Mouse (Mus musculus) MEL (cell line): ENCODE data around the gene Ak6. TPM values are rescaled to one million over a fixed set of nuclear protein-coding genes. Genes with fewer than 3 reads are reported as not detected.

Experiments
- DNase-seq: peaks from one replicate; pipeline ENCODE4 v3.0.0; 2011; ENCODE audit warnings: low read depth, low spot score
- H3K27ac ChIP-seq: 2 replicates; pipeline ENCODE4 v1.5.1; 2012; ENCODE audit warnings: low read depth, mild to moderate bottlenecking, control low read depth, low read length, moderate library complexity; ENCODE audit not compliant: control insufficient read depth
- H3K27me3 ChIP-seq, 2 experiments: fragments of 150-350 bp in 1 of 2; sonication (generic) in 1 of 2; 2 replicates each; pipeline ENCODE4 v1.6.1; 2012; ENCODE audit warnings: low read length in 2 of 2, mild to moderate bottlenecking in 2 of 2, improper control_type of control experiment in 1 of 2, moderate library complexity in 1 of 2; ENCODE audit not compliant: insufficient read depth in 2 of 2, control insufficient read depth in 1 of 2
- H3K36me3 ChIP-seq, 2 experiments: 2 replicates each; pipeline ENCODE4 v1.6.1; 2012 to 2014; ENCODE audit warnings: low read length in 2 of 2, improper control_type of control experiment in 1 of 2, inconsistent platforms in 1 of 2, mild to moderate bottlenecking in 1 of 2; ENCODE audit not compliant: insufficient read depth in 2 of 2, control insufficient read depth in 1 of 2
- H3K4me1 ChIP-seq, 2 experiments: fragments of 150-350 bp in 1 of 2; sonication (generic) in 1 of 2; 2 replicates each; pipeline ENCODE4 v1.6.1; 2012; ENCODE audit warnings: low read length in 2 of 2, improper control_type of control experiment in 1 of 2, mild to moderate bottlenecking in 1 of 2; ENCODE audit not compliant: insufficient read depth in 2 of 2, control insufficient read depth in 1 of 2
- H3K4me3 ChIP-seq, 2 experiments: fragments of 150-350 bp in 1 of 2; sonication (generic) in 1 of 2; 2 replicates each; pipeline ENCODE4 v1.5.1; 2012; ENCODE audit warnings: low read depth in 2 of 2, low read length in 2 of 2, mild to moderate bottlenecking in 2 of 2, moderate library complexity in 2 of 2, control low read depth in 1 of 2, improper control_type of control experiment in 1 of 2; ENCODE audit not compliant: control insufficient read depth in 1 of 2, insufficient read depth in 1 of 2
- H3K79me2 ChIP-seq: 2 replicates; pipeline ENCODE4 v1.6.1; 2012; ENCODE audit warnings: mild to moderate bottlenecking, low read length, moderate library complexity; ENCODE audit not compliant: control insufficient read depth, poor library complexity, insufficient read depth
- H3K9ac ChIP-seq: 2 replicates; pipeline ENCODE4 v1.6.1; 2012; ENCODE audit warnings: low read depth, mild to moderate bottlenecking, control low read depth, low read length, moderate library complexity; ENCODE audit not compliant: control insufficient read depth, poor library complexity, severe bottlenecking
- H3K9me3 ChIP-seq: fragments of 150-350 bp; sonication (generic); replicated peaks from 2 replicates; pipeline ENCODE4 v1.6.1; 2012; ENCODE audit warnings: mild to moderate bottlenecking, low read length, improper control_type of control experiment, moderate library complexity; ENCODE audit not compliant: insufficient read depth
- BHLHE40 ChIP-seq: IDR thresholded peaks from 2 replicates; pipeline ENCODE4 v1.6.1; 2012; ENCODE audit warnings: low read depth, mild to moderate bottlenecking, inconsistent platforms, low read length, improper control_type of control experiment, borderline replicate concordance
- CHD1 ChIP-seq: IDR thresholded peaks from 2 replicates; pipeline ENCODE4 v1.6.1; 2012; ENCODE audit warnings: low read depth, mild to moderate bottlenecking, inconsistent platforms, low read length, improper control_type of control experiment
- CHD2 ChIP-seq: IDR thresholded peaks from 2 replicates; pipeline ENCODE4 v1.6.1; 2011; ENCODE audit warnings: low read length, improper control_type of control experiment
- CTCF ChIP-seq, 3 experiments: IDR thresholded peaks in 2 of 3; conservative IDR thresholded peaks in 1 of 3; 2 replicates each; pipeline ENCODE4 v1.5.1; 2011 to 2012; ENCODE audit warnings: low read length in 3 of 3, low read depth in 2 of 3, mild to moderate bottlenecking in 2 of 3, improper control_type of control experiment in 1 of 3, inconsistent platforms in 1 of 3, mixed read lengths in 1 of 3, moderate library complexity in 1 of 3; ENCODE audit not compliant: control insufficient read depth in 1 of 3, insufficient read depth in 1 of 3, poor library complexity in 1 of 3, severe bottlenecking in 1 of 3
- E2F4 ChIP-seq: IDR thresholded peaks from 2 replicates; pipeline ENCODE4 v1.6.1; 2011; ENCODE audit warnings: low read depth, low read length, improper control_type of control experiment, borderline replicate concordance
- ELF1 ChIP-seq: IDR thresholded peaks from 2 replicates; pipeline ENCODE4 v1.6.1; 2014; ENCODE audit warnings: low read depth, mild to moderate bottlenecking, inconsistent platforms, low read length, improper control_type of control experiment, moderate library complexity
- ETS1 ChIP-seq: IDR thresholded peaks from 2 replicates; pipeline ENCODE4 v1.6.1; 2012; ENCODE audit warnings: low read depth, mild to moderate bottlenecking, inconsistent platforms, low read length, improper control_type of control experiment, moderate library complexity
- GABPA ChIP-seq: IDR thresholded peaks from 2 replicates; pipeline ENCODE4 v1.6.1; 2012; ENCODE audit warnings: low read depth, mild to moderate bottlenecking, inconsistent platforms, low read length, improper control_type of control experiment, moderate library complexity
- GATA1 ChIP-seq: IDR thresholded peaks from 2 replicates; pipeline ENCODE4 v1.6.1; 2011; ENCODE audit warnings: low read depth, low read length, improper control_type of control experiment
- HCFC1 ChIP-seq: IDR thresholded peaks from 2 replicates; pipeline ENCODE4 v1.6.1; 2012; ENCODE audit warnings: low read depth, mild to moderate bottlenecking, inconsistent platforms, low read length, improper control_type of control experiment, moderate library complexity
- KAT2A ChIP-seq: conservative IDR thresholded peaks from 2 replicates; pipeline ENCODE4 v1.6.1; 2012; ENCODE audit warnings: low read depth, low read length, improper control_type of control experiment, inconsistent platforms
- MAFK ChIP-seq: IDR thresholded peaks from 2 replicates; pipeline ENCODE4 v1.6.1; 2011; ENCODE audit warnings: low read depth, mild to moderate bottlenecking, low read length, improper control_type of control experiment, borderline replicate concordance
- MAX ChIP-seq: IDR thresholded peaks from 2 replicates; pipeline ENCODE4 v1.6.1; 2011; ENCODE audit warnings: low read length, improper control_type of control experiment
- MAZ ChIP-seq: IDR thresholded peaks from 2 replicates; pipeline ENCODE4 v1.6.1; 2012; ENCODE audit warnings: low read depth, mild to moderate bottlenecking, inconsistent platforms, low read length, improper control_type of control experiment
- MEF2A ChIP-seq: IDR thresholded peaks from 2 replicates; pipeline ENCODE4 v1.6.1; 2014; ENCODE audit warnings: low read depth, mild to moderate bottlenecking, inconsistent platforms, low read length, improper control_type of control experiment; ENCODE audit not compliant: poor library complexity, insufficient replicate concordance, severe bottlenecking; ENCODE audit errors: extremely low read depth
- MYB ChIP-seq: IDR thresholded peaks from 2 replicates; pipeline ENCODE4 v1.6.1; 2011; ENCODE audit warnings: mild to moderate bottlenecking, low read depth, low read length, improper control_type of control experiment
- MYC ChIP-seq: IDR thresholded peaks from 2 replicates; pipeline ENCODE4 v1.6.1; 2011; ENCODE audit warnings: low read depth, mild to moderate bottlenecking, low read length, improper control_type of control experiment, moderate library complexity
- NELFE ChIP-seq: IDR thresholded peaks from 2 replicates; pipeline ENCODE4 v1.6.1; 2011; ENCODE audit warnings: low read depth, low read length, improper control_type of control experiment
- NRF1 ChIP-seq: IDR thresholded peaks from 2 replicates; pipeline ENCODE4 v1.6.1; 2014; ENCODE audit warnings: low read depth, mild to moderate bottlenecking, inconsistent platforms, low read length, improper control_type of control experiment, moderate library complexity; ENCODE audit not compliant: poor library complexity, insufficient read depth, severe bottlenecking
- POLR2A ChIP-seq, 2 experiments: IDR thresholded peaks; 2 replicates each; pipeline ENCODE4 v1.6.1; 2011 to 2012; ENCODE audit warnings: low read length in 2 of 2, mild to moderate bottlenecking in 2 of 2, control low read depth in 1 of 2, improper control_type of control experiment in 1 of 2, low read depth in 1 of 2, moderate library complexity in 1 of 2; ENCODE audit not compliant: control insufficient read depth in 1 of 2, insufficient read depth in 1 of 2, poor library complexity in 1 of 2
- POLR2AphosphoS2 ChIP-seq: IDR thresholded peaks from 2 replicates; pipeline ENCODE4 v1.6.1; 2011; ENCODE audit warnings: low read length, improper control_type of control experiment
- POLR2AphosphoS5 ChIP-seq: IDR thresholded peaks from 2 replicates; pipeline ENCODE4 v1.6.1; 2012; ENCODE audit warnings: low read depth, borderline replicate concordance, mild to moderate bottlenecking, inconsistent platforms, low read length, moderate library complexity, mixed read lengths
- RAD21 ChIP-seq: IDR thresholded peaks from 2 replicates; pipeline ENCODE4 v1.6.1; 2011; ENCODE audit warnings: mild to moderate bottlenecking, low read depth, low read length, improper control_type of control experiment
- RCOR1 ChIP-seq: IDR thresholded peaks from 2 replicates; pipeline ENCODE4 v1.6.1; 2012; ENCODE audit warnings: low read depth, mild to moderate bottlenecking, inconsistent platforms, low read length, improper control_type of control experiment
- SMC3 ChIP-seq: IDR thresholded peaks from 2 replicates; pipeline ENCODE4 v1.6.1; 2011; ENCODE audit warnings: low read depth, low read length, improper control_type of control experiment
- TAL1 ChIP-seq: IDR thresholded peaks from 2 replicates; pipeline ENCODE4 v1.6.1; 2012; ENCODE audit warnings: mild to moderate bottlenecking, inconsistent platforms, low read length, moderate library complexity, mixed read lengths
- TBP ChIP-seq: IDR thresholded peaks from 2 replicates; pipeline ENCODE4 v1.8.0; 2011; ENCODE audit warnings: low read depth, low read length, improper control_type of control experiment
- TCF12 ChIP-seq: IDR thresholded peaks from 2 replicates; pipeline ENCODE4 v1.6.1; 2014; ENCODE audit warnings: low read depth, mild to moderate bottlenecking, inconsistent platforms, low read length, improper control_type of control experiment, moderate library complexity
- UBTF ChIP-seq: IDR thresholded peaks from 2 replicates; pipeline ENCODE4 v1.6.1; 2012; ENCODE audit warnings: low read depth, mild to moderate bottlenecking, inconsistent platforms, low read length, improper control_type of control experiment, moderate library complexity, borderline replicate concordance; ENCODE audit not compliant: insufficient read depth
- USF1 ChIP-seq: IDR thresholded peaks from 2 replicates; pipeline ENCODE4 v1.6.1; 2014; ENCODE audit warnings: low read depth, mild to moderate bottlenecking, inconsistent platforms, low read length, improper control_type of control experiment, moderate library complexity
- ZC3H11A ChIP-seq: IDR thresholded peaks from 2 replicates; pipeline ENCODE4 v1.6.1; 2012; ENCODE audit warnings: low read depth, mild to moderate bottlenecking, inconsistent platforms, low read length, improper control_type of control experiment
- ZKSCAN1 ChIP-seq: IDR thresholded peaks from 2 replicates; pipeline ENCODE4 v1.6.1; 2012; ENCODE audit warnings: low read depth, mild to moderate bottlenecking, inconsistent platforms, low read length, improper control_type of control experiment, moderate library complexity
- ZMIZ1 ChIP-seq: IDR thresholded peaks from 2 replicates; pipeline ENCODE4 v1.6.1; 2012; ENCODE audit warnings: low read depth, mild to moderate bottlenecking, inconsistent platforms, low read length, improper control_type of control experiment, moderate library complexity
- ZNF384 ChIP-seq: IDR thresholded peaks from 2 replicates; pipeline ENCODE4 v1.6.1; 2012; ENCODE audit warnings: low read depth, mild to moderate bottlenecking, inconsistent platforms, low read length, improper control_type of control experiment
- polyA plus RNA-seq, 2 experiments: library from polyadenylated mRNA; stranded (reverse) in 1 of 2; unstranded in 1 of 2; fragments of >175 nt in 1 of 2; fragments of >200 nt in 1 of 2; gene quantifications; 2 replicates each; pipeline versions ENCODE4 v1.2.1 to v1.2.4; 2012; ENCODE audit warnings: low replicate concordance in 2 of 2, low read depth in 1 of 2; ENCODE audit not compliant: insufficient read length in 2 of 2, insufficient read depth in 1 of 2, missing spikeins in 1 of 2
- total RNA-seq: library from RNA; depleted of rRNA; stranded (reverse); fragments of 300-350 nt; gene quantifications from 2 replicates; pipeline ENCODE4 v1.2.3, GENCODE M21; 2012; rRNA removed

Ak6 gene
- total RNA-seq (234 and 247 TPM in 2 replicates), polyA plus RNA-seq (100 to 1,000 TPM; 199 to 216 TPM)

DNA sequence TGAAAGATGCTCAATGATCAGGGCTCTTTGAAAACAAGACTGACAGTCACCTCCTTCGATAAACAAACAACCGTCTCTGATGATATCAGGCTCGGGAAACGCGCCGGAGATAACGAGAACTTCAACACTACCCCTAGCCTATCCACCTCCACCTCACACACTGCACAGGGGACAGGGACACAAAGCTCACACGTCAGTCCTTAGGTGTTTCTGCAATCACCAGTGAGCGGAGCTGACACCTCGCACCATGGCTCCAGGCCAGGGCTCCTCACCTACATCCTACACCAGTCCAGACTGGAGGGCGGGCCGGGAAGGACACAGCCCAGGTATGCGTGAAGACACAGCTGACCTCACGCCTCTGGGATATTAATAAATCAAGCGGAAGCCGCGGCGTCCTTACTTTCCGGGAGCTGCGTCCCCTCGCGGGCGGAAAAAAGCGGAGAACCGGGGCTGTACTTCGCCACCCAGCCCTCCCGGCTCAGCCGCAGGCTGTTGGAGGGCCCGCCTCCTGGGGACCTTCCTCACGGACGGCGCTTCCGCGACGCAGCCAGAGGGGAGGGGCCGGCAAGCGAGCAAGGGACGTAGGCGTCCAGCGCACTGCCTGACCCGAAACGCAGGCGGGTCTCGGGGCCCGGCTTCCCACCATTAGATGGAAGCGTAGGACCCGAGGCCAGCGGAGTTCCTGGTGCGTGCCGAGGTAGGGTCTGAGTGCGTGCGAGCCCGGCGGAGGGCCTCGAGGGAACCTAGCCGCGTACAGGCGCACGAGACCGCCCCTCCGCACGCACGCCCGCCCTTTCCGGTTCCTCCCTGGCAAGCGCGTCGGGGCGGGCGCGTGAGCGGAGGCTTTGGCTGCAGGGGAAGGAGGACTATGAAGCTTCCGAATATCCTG, at the start of gene Ak6, which contains the start of gene Rad17:
Ak6 (plus strand) TSS at position 430 of the 889 bp plus-strand sequence.
Rad17 (minus strand) TSS at position 502 of the 889 bp plus-strand sequence.
- Histone ChIP-seq H3K36me3 (peaks cover 7 to 15% of the 10 kb centered on the region in 2 experiments), H3K27me3 (no peaks in the 10 kb centered on the region), H3K9ac (peak within 1 kb of the TSS; percentile 96), H3K9me3 (no peaks in the 10 kb centered on the region), H3K4me1 (peaks cover 0 to 3% of the 10 kb centered on the region in 2 experiments; a peak in 2 of 4 replicates), H3K79me2 (peaks cover 35% of the 10 kb centered on the region), H3K27ac (peak within 1 kb of the TSS; percentile 91), H3K4me3 (peak within 1 kb of the TSS; percentile 81 to 83)
- peak; percentile 97 for DNase-seq
- no peak for TF ChIP-seq CHD2
- TF ChIP-seq MEF2A = no peak
- TF ChIP-seq POLR2AphosphoS2 = peak; percentile 56; the same call in 1 of the 2 replicates
- TF ChIP-seq NRF1 = 0 out of 2 replicates have a peak, but pooled peaks have one; percentile 31
- peak; percentile 10; the same call in 1 of the 2 replicates for TF ChIP-seq TBP
- no peak; the same call in 1 of the 2 replicates for TF ChIP-seq ETS1
- peak; percentile 90 for TF ChIP-seq KAT2A
- peak; percentile 59 for TF ChIP-seq NELFE
- 0 out of 2 replicates have a peak, but pooled peaks have one; percentile 34 for TF ChIP-seq MYB
- TF ChIP-seq SMC3 = no peak
- TF ChIP-seq UBTF = no peak
- peak in 1 of 3 experiments; percentile 12; a peak in 1 of 6 replicates for TF ChIP-seq CTCF (IDR thresholded peaks at IDR 0.05 in 2 of 3, conservative IDR thresholded peaks at IDR 0.05 in 1 of 3; ENCODE audit: control insufficient read depth in 1 of 3, insufficient read depth in 1 of 3, low read depth in 2 of 3, low read length in 3 of 3, poor library complexity in 1 of 3, severe bottlenecking in 1 of 3)
- no peak for TF ChIP-seq MAFK
- peak; percentile 99 for TF ChIP-seq MAX
- peak; percentile 72; the same call in 1 of the 2 replicates for TF ChIP-seq GATA1
- TF ChIP-seq USF1 = peak; percentile 19; the same call in 1 of the 2 replicates
- TF ChIP-seq ZMIZ1 = peak; percentile 24; the same call in 1 of the 2 replicates
- TF ChIP-seq CHD1 = no peak
- TF ChIP-seq MAZ = peak; percentile 100
- peak; percentile 74; the same call in 1 of the 2 replicates for TF ChIP-seq ELF1
- no peak for TF ChIP-seq RCOR1
- TF ChIP-seq TAL1 = no peak
- TF ChIP-seq RAD21 = no peak
- TF ChIP-seq BHLHE40 = no peak; the same call in 1 of the 2 replicates
- TF ChIP-seq HCFC1 = peak; percentile 94
- TF ChIP-seq ZNF384 = no peak
- TF ChIP-seq ZKSCAN1 = no peak
- TF ChIP-seq POLR2A (IDR thresholded peaks at IDR 0.05; ENCODE audit: control insufficient read depth in 1 of 2, insufficient read depth in 1 of 2, low read depth in 1 of 2, low read length in 2 of 2, poor library complexity in 1 of 2) = peak; percentile 25 to 79; a peak in 1 of 4 replicates
- TF ChIP-seq ZC3H11A = no peak
- TF ChIP-seq GABPA = no peak
- peak; percentile 50; the same call in 1 of the 2 replicates for TF ChIP-seq TCF12
- TF ChIP-seq E2F4 = no peak
- 0 out of 2 replicates have a peak, but pooled peaks have one; percentile 2 for TF ChIP-seq MYC
- TF ChIP-seq POLR2AphosphoS5 = no peak
